Mouse (Mus musculus): ENCODE data around the gene Phka1. TPM values are rescaled to one million over a fixed set of nuclear protein-coding genes. Genes with fewer than 3 reads are reported as not detected.

Gene Phka1
- total RNA-seq, 2 experiments from 2014 or later: 37.4 to 46.6 TPM

DNA sequence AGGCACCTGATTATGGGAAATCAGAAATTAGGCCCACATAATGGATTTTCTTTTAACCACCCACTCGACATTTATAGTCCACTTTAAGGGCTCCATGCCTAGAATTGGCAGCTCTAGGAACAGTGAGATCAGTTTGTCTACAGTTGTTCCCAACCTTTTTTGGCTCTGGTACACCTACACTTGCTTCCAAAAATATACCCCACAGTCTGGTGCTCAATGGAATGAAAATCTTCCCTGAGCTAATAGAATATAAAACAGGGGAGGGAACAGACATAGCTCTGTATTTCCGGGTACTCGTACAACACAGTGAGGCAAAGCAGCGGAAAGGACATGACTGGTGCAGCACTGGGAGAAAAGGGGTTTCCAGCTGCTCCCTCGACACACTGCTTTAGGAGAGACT, 168.5 kb downstream of the Phka1 start:
- DNase-seq: peak; percentile 9 to 13

Other genes with a start within 250 kb of the Phka1 start
- 1 to 10 TPM; 3.4 to 3.8 TPM for gene Hdac8, start 138.9 kb downstream of the Phka1 start, total RNA-seq (2021)
- gene Gm3880, start 42.7 kb upstream of the Phka1 start, total RNA-seq (2021): not detected
- not detected for gene Gm9112, start 63.4 kb upstream of the Phka1 start, total RNA-seq (2021)
- not detected for gene Dmrtc1b, start 63.6 kb upstream of the Phka1 start, total RNA-seq (2021)
- gene Dmrtc1c1, start 158.7 kb upstream of the Phka1 start, total RNA-seq (2021): not detected
- gene Dmrtc1c2, start 210.4 kb upstream of the Phka1 start, total RNA-seq (2021): not detected
- not detected for gene 1700031F05Rik, start 223.7 kb upstream of the Phka1 start, total RNA-seq (2021)